Mouse (Mus musculus): ENCODE data around the gene Hist2h2ab. TPM values are rescaled to one million over a fixed set of nuclear protein-coding genes. Genes with fewer than 3 reads are reported as not detected.

Gene Hist2h2ab
- polyA plus RNA-seq, 1 experiment from 2014 or later, result 1.3 TPM

DNA sequence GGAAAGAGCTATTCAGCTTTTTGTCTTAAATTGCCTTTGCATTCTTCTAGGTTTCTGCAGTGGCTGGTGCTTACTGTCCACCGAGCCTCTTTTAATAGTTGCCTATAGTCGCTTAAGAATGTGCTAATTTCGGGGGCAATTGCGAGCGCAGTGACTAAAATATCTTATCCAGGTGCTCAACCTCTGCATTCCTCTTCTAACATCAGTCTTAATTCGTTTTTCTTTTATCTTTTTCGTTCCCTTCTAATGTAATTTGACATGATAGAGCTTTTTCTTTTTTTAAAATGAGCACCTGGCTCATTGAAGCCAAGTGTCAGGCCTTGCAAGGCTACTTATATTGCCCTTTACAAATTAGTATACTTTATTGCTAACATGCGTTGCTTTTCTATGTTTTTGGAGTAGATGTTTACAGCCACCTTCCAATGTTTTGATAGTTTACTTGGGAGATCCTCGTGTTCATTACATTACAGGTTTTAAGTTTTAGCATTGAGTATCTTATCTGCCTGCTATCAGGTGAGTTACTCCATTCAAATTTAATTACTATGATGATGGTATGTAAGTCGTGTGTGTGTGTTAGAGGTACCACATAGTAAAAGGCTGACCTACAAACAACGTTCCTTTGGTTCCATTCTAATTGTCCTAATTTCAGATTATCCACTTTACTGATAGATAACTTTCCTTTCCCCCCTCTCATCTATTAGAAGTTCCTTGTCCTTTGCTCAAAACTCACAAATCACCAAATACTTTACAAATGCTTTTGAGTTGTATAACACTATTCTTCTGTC is 27.9 kb downstream of the Hist2h2ab start:
- no peaks in the 10 kb centered on the region for H3K27me3 ChIP-seq (ENCODE audit: control insufficient read depth, insufficient read depth, low read length)
- H3K36me3 ChIP-seq (ENCODE audit: control insufficient read depth, insufficient read depth, low read length), result no peaks in the 10 kb centered on the region
- ATAC-seq (ENCODE audit: insufficient number of reproducible peaks, insufficient read depth, low FRiP score, low read depth), result no peak
- H3K27ac ChIP-seq (replicated peaks in 1 of 2; ENCODE audit: control insufficient read depth in 1 of 2, insufficient read depth in 1 of 2, low read depth in 2 of 2, low read length in 2 of 2), result peak overlapping the region; percentile 62 to 65
- peak overlapping the region; percentile 43 to 48 for H3K4me3 ChIP-seq (ENCODE audit: control insufficient read depth in 1 of 2, insufficient read depth in 1 of 2, low read depth in 1 of 2, low read length in 2 of 2)
- peak overlapping the region; percentile 74 for H3K9ac ChIP-seq (ENCODE audit: low read length)
- peak overlapping the region; percentile 72 for H3K4me2 ChIP-seq (ENCODE audit: low read length)
- H3K4me1 ChIP-seq (ENCODE audit: control insufficient read depth in 2 of 2, insufficient read depth in 2 of 2, low read length in 2 of 2), result peaks cover 6 to 36% of the 10 kb centered on the region in 2 experiments
- WGBS, result 5% methylated on average over 11 of the region's 11 CpGs
- no peaks in the 10 kb centered on the region for H3K9me3 ChIP-seq (ENCODE audit: control insufficient read depth, low read length)

DNA sequence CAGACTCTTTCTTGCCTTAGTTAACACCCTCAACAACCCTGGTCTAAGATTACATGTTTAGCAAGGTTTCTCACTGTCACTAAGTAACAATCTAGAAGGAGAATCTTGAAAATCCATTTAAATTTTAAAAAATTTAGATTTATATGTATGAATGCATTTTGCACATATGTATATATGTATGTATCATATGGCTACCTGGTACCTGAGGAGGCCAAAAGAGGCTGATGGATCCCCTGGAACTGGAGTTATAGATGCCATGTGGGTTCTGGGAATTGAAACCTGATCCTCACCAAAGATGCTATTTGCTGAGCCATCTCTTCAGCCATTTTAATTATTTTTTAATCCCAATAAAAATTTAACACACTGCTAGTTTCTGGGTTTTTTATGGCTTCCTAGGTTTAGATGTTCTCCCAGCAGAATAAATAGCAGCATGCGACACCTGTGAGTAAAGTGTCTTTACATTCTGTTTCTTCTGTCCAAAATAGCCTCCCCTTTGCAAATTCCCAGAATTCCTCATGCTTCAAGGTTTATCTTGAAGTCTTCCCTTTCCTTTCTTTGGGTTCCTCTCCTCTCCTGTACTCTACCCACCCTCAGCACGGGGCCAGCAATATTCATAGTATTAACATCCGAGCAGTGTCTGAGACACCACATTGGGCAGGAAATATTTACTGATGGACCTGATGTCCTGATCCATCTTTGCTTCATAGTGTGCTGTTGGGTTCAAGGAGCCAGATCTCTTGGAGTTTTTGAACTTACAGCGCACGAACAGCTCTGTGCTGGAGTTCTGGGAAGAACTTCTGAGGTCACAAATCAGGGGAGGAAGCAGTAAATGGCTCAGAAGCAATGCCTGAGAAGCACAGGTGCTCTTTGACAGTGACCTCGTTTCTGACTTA is 28.7 kb downstream of the Hist2h2ab start:
- WGBS, result 44% methylated on average over 6 of the region's 6 CpGs
- H3K9ac ChIP-seq (ENCODE audit: low read length), result peak overlapping the region; percentile 74; the same call in 1 of the 2 replicates
- H3K9me3 ChIP-seq (ENCODE audit: control insufficient read depth, low read length), result no peaks in the 10 kb centered on the region
- H3K4me2 ChIP-seq (ENCODE audit: low read length), result peak overlapping the region; percentile 72
- no peak for ATAC-seq (ENCODE audit: insufficient number of reproducible peaks, insufficient read depth, low FRiP score, low read depth)
- H3K4me3 ChIP-seq (ENCODE audit: control insufficient read depth in 1 of 2, insufficient read depth in 1 of 2, low read depth in 1 of 2, low read length in 2 of 2), result peak overlapping the region in 1 of 2 experiments; percentile 43; a peak in 2 of 4 replicates
- H3K27ac ChIP-seq (replicated peaks in 1 of 2; ENCODE audit: control insufficient read depth in 1 of 2, insufficient read depth in 1 of 2, low read depth in 2 of 2, low read length in 2 of 2), result 0 out of 4 replicates have a peak overlapping the region, but pooled peaks of 1 of the 2 experiments have one; percentile 21
- H3K36me3 ChIP-seq (ENCODE audit: control insufficient read depth, insufficient read depth, low read length), result no peaks in the 10 kb centered on the region
- H3K27me3 ChIP-seq (ENCODE audit: control insufficient read depth, insufficient read depth, low read length), result no peaks in the 10 kb centered on the region
- H3K4me1 ChIP-seq (ENCODE audit: control insufficient read depth in 2 of 2, insufficient read depth in 2 of 2, low read length in 2 of 2), result peaks cover 6 to 33% of the 10 kb centered on the region in 2 experiments

DNA sequence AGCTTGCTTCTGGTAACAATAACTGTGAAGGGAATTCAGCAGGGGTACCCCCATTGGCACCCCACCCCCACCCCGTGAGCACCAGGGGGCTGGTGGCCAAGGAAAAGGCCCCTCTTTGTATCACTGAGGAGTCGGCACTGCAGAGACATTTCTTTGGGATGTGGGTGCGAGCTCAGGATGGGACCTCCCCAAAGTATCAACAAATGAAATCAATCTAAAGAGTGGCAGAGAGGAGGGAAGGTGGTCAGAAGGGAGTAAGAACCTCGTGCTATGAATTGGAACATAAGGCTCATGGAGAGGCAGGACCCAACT is 29.3 kb downstream of the Hist2h2ab start:
- Histone ChIP-seq H3K9me3 (ENCODE audit: control insufficient read depth, low read length) (no peaks in the 10 kb centered on the region), H3K9ac (ENCODE audit: low read length) (peak overlapping the region; percentile 74; the same call in 1 of the 2 replicates), H3K27ac (replicated peaks in 1 of 2; ENCODE audit: control insufficient read depth in 1 of 2, insufficient read depth in 1 of 2, low read depth in 2 of 2, low read length in 2 of 2) (0 out of 4 replicates have a peak overlapping the region, but pooled peaks of 1 of the 2 experiments have one; percentile 21), H3K4me3 (ENCODE audit: control insufficient read depth in 1 of 2, insufficient read depth in 1 of 2, low read depth in 1 of 2, low read length in 2 of 2) (no peak overlapping the region), H3K27me3 (ENCODE audit: control insufficient read depth, insufficient read depth, low read length) (no peaks in the 10 kb centered on the region), H3K36me3 (ENCODE audit: control insufficient read depth, insufficient read depth, low read length) (no peaks in the 10 kb centered on the region), H3K4me2 (ENCODE audit: low read length) (peak overlapping the region; percentile 72), H3K4me1 (ENCODE audit: control insufficient read depth in 2 of 2, insufficient read depth in 2 of 2, low read length in 2 of 2) (peaks cover 4 to 28% of the 10 kb centered on the region in 2 experiments)
- no peak for ATAC-seq (ENCODE audit: insufficient number of reproducible peaks, insufficient read depth, low FRiP score, low read depth)
- WGBS, result 64% methylated on average over 4 of the region's 4 CpGs

GRCm38 (mm10) chr3:96250890-96251289 is 31.2 kb downstream of the Hist2h2ab start:
- H3K36me3 ChIP-seq (ENCODE audit: control insufficient read depth, insufficient read depth, low read length), result no peaks in the 10 kb centered on the region
- no peak overlapping the region for H3K9ac ChIP-seq (ENCODE audit: low read length)
- no peaks in the 10 kb centered on the region for H3K9me3 ChIP-seq (ENCODE audit: control insufficient read depth, low read length)
- peaks cover 0 to 23% of the 10 kb centered on the region in 2 experiments; a peak in 3 of 4 replicates for H3K4me1 ChIP-seq (ENCODE audit: control insufficient read depth in 2 of 2, insufficient read depth in 2 of 2, low read length in 2 of 2)
- no peak for ATAC-seq (ENCODE audit: insufficient number of reproducible peaks, insufficient read depth, low FRiP score, low read depth)
- 60% methylated on average over 3 of the region's 3 CpGs for WGBS
- no peak overlapping the region for H3K4me2 ChIP-seq (ENCODE audit: low read length)
- no peaks in the 10 kb centered on the region for H3K27me3 ChIP-seq (ENCODE audit: control insufficient read depth, insufficient read depth, low read length)
- no peak overlapping the region for H3K4me3 ChIP-seq (ENCODE audit: control insufficient read depth in 1 of 2, insufficient read depth in 1 of 2, low read depth in 1 of 2, low read length in 2 of 2)
- 0 out of 4 replicates have a peak overlapping the region, but pooled peaks of 1 of the 2 experiments have one; percentile 14 for H3K27ac ChIP-seq (replicated peaks in 1 of 2; ENCODE audit: control insufficient read depth in 1 of 2, insufficient read depth in 1 of 2, low read depth in 2 of 2, low read length in 2 of 2)

DNA sequence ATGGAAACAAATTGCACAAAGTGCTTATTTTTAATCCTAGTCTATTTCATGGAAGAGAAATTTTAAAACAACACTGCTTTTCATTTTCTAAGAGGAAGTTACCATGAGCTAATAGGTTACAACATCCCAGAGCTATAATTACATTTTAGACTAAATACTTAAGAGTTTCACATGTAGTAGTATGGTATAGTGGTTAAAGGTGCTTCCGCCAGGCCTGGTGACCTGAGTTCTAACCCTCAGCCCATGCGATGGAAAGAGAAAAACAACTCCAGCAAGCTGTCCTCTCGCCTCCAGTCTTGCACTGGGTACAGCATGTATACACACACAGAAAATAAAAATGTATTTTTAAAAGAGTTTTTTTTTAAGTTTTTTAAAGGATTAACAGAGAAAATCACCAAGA is 32.1 kb downstream of the Hist2h2ab start:
- no peaks in the 10 kb centered on the region for H3K27me3 ChIP-seq (ENCODE audit: control insufficient read depth, insufficient read depth, low read length)
- H3K36me3 ChIP-seq (ENCODE audit: control insufficient read depth, insufficient read depth, low read length), result no peaks in the 10 kb centered on the region
- no peak overlapping the region for H3K4me2 ChIP-seq (ENCODE audit: low read length)
- no peaks in the 10 kb centered on the region for H3K9me3 ChIP-seq (ENCODE audit: control insufficient read depth, low read length)
- 87% methylated on average over 3 of the region's 3 CpGs for WGBS
- H3K4me1 ChIP-seq (ENCODE audit: control insufficient read depth in 2 of 2, insufficient read depth in 2 of 2, low read length in 2 of 2), result peaks cover 0 to 23% of the 10 kb centered on the region in 2 experiments; a peak in 3 of 4 replicates
- H3K9ac ChIP-seq (ENCODE audit: low read length), result no peak overlapping the region
- no peak for ATAC-seq (ENCODE audit: insufficient number of reproducible peaks, insufficient read depth, low FRiP score, low read depth)
- no peak overlapping the region for H3K4me3 ChIP-seq (ENCODE audit: control insufficient read depth in 1 of 2, insufficient read depth in 1 of 2, low read depth in 1 of 2, low read length in 2 of 2)
- H3K27ac ChIP-seq (replicated peaks in 1 of 2; ENCODE audit: control insufficient read depth in 1 of 2, insufficient read depth in 1 of 2, low read depth in 2 of 2, low read length in 2 of 2), result no peak overlapping the region

DNA sequence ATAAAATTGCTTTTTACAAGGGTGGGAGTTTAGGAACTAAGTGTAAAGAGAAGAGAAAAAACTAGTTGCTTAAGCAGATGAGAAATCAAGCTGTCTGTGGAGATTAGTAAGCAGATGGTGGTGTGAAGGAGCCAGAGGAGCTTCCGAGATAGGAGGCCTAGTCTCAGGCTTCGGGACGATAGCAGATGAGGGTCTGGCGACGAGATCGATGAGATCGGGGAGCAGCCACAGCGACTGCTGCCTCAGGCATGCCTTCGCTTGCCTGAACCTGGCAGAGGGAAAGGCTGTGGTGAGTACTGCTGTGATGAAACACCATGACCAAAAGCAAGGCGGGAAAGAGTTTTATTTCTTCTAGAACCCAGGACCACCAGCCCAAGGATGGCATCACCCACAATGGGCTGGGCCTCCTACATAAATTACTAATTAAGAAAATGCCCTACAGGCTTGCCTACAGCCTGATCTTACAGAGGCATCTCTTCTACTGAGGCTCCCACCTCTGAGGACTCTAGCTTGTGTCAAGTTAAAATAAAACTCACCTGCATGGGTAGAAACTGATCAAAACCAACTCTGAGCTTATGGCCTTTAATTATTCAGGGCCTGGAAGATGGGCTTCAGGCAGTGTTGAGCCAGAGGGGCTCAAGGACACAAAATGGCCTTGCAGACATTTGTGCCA is 35.2 kb downstream of the Hist2h2ab start:
- ATAC-seq (ENCODE audit: insufficient number of reproducible peaks, insufficient read depth, low FRiP score, low read depth), result no peak
- Histone ChIP-seq H3K27ac (replicated peaks in 1 of 2; ENCODE audit: control insufficient read depth in 1 of 2, insufficient read depth in 1 of 2, low read depth in 2 of 2, low read length in 2 of 2) (no peak overlapping the region), H3K9me3 (ENCODE audit: control insufficient read depth, low read length) (no peaks in the 10 kb centered on the region), H3K27me3 (ENCODE audit: control insufficient read depth, insufficient read depth, low read length) (no peaks in the 10 kb centered on the region), H3K36me3 (ENCODE audit: control insufficient read depth, insufficient read depth, low read length) (no peaks in the 10 kb centered on the region), H3K4me1 (ENCODE audit: control insufficient read depth in 2 of 2, insufficient read depth in 2 of 2, low read length in 2 of 2) (peaks cover 0 to under 1% of the 10 kb centered on the region in 2 experiments; a peak in 1 of 4 replicates), H3K4me3 (ENCODE audit: control insufficient read depth in 1 of 2, insufficient read depth in 1 of 2, low read depth in 1 of 2, low read length in 2 of 2) (no peak overlapping the region), H3K4me2 (ENCODE audit: low read length) (no peak overlapping the region), H3K9ac (ENCODE audit: low read length) (peak overlapping the region; percentile 48; the same call in 1 of the 2 replicates)
- WGBS, result 24% methylated on average over 10 of the region's 10 CpGs
